ENCODE assay signal across 23 mouse cellular contexts in genomic region chr11:53902741-53903140, GRCm38 (mm10). TPM values are rescaled to one million over a fixed set of nuclear protein-coding genes. Genes with fewer than 3 reads are reported as not detected.
A peak's percentile ranks its signal among the peaks of the same experiment; 100 is the strongest.
DNase-seq lines count a peak whose midpoint lies in the region; ATAC-seq and TF ChIP-seq lines count a peak whose summit lies in the region.
"Had no signal": no experiment of that assay in that cellular context is flagged by ENCODE, and none has a peak within 500 bp of the region (broad histone marks: within the 10 kb centered on the region; RNA-seq: fewer than 3 reads in every experiment).

No protein-coding gene starts in this region.

- H3ac ChIP-seq in myocyte (ENCODE audit: control insufficient read depth, insufficient read length) = no peak overlapping the region

- H3K27ac ChIP-seq in kidney, adult 2 months (ENCODE audit: insufficient read depth, low read depth, low read length) = no peak overlapping the region
- H3K27ac ChIP-seq in kidney, embryonic 14.5 days (ENCODE audit: low read depth, low read length) = no peak overlapping the region
- peak overlapping the region; percentile 7 for H3K27ac ChIP-seq in testis, adult 2 months (ENCODE audit: control insufficient read depth, insufficient read depth, low read depth, low read length)
- H3K27ac ChIP-seq: forebrain, embryonic 10.5 days; forebrain, embryonic 13.5 days; gastrocnemius, adult 2 months; hindbrain, embryonic 10.5 days; hindbrain, embryonic 13.5 days had no signal

- ATAC-seq in kidney, embryonic 14.5 days (ENCODE audit: low FRiP score, low TSS enrichment) = no peak
- ATAC-seq: CD4-positive, CD25-positive, alpha-beta regulatory T cell, adult 4 months; forebrain, embryonic 13.5 days; forebrain, embryonic 16.5 days; hindbrain, embryonic 16.5 days; Patski had no signal

- TF ChIP-seq CTCF in kidney, adult 2 months (conservative IDR thresholded peaks at IDR 0.05; ENCODE audit: insufficient read depth, insufficient read length, low read depth, low read length) = no peak
- TF ChIP-seq CTCF in testis, adult 2 months (IDR thresholded peaks at IDR 0.05; ENCODE audit: control insufficient read depth, insufficient read depth, insufficient replicate concordance, low read depth, low read length) = no peak

- H3K79me2 ChIP-seq in myocyte (ENCODE audit: control insufficient read depth, insufficient read depth) = no peaks in the 10 kb centered on the region

- H3K9me3 ChIP-seq in kidney, embryonic 14.5 days (ENCODE audit: control insufficient read depth, low read length) = no peaks in the 10 kb centered on the region
- H3K9me3 ChIP-seq: forebrain, embryonic 10.5 days; forebrain, embryonic 13.5 days; hindbrain, embryonic 10.5 days; hindbrain, embryonic 13.5 days had no signal

- H3K27me3 ChIP-seq in kidney, adult 2 months (replicated peaks; ENCODE audit: control insufficient read depth, insufficient read depth, low read length) = no peaks in the 10 kb centered on the region
- H3K27me3 ChIP-seq in kidney, embryonic 14.5 days (ENCODE audit: control insufficient read depth, insufficient read depth, low read length) = no peaks in the 10 kb centered on the region
- no peaks in the 10 kb centered on the region for H3K27me3 ChIP-seq in testis, adult 2 months (ENCODE audit: control insufficient read depth, insufficient read depth, low read length)
- H3K27me3 ChIP-seq in myocyte (ENCODE audit: control insufficient read depth, insufficient read depth, insufficient read length) = no peaks in the 10 kb centered on the region
- H3K27me3 ChIP-seq: forebrain, embryonic 13.5 days; hindbrain, embryonic 13.5 days; Patski had no signal

- WGBS in kidney, adult 2 months = 74% methylated on average over 14 of the region's 14 CpGs
- 85% methylated on average over 14 of the region's 14 CpGs for WGBS in kidney, embryonic 14.5 days

- H3K36me3 ChIP-seq in kidney, adult 2 months (ENCODE audit: control insufficient read depth, insufficient read depth, low read length) = no peaks in the 10 kb centered on the region
- H3K36me3 ChIP-seq in kidney, embryonic 14.5 days (ENCODE audit: control insufficient read depth, insufficient read depth, low read length) = no peaks in the 10 kb centered on the region
- no peaks in the 10 kb centered on the region for H3K36me3 ChIP-seq in testis, adult 2 months (ENCODE audit: control insufficient read depth, insufficient read depth, low read length)
- H3K36me3 ChIP-seq in myocyte (ENCODE audit: control insufficient read depth, insufficient read depth) = no peaks in the 10 kb centered on the region
- H3K36me3 ChIP-seq: forebrain, embryonic 10.5 days; hindbrain, embryonic 10.5 days; hindbrain, embryonic 13.5 days had no signal

- peak; percentile 36 for DNase-seq in kidney, adult 2 months
- no peak for DNase-seq in testis, postnatal 10 days (ENCODE audit: low spot score)
- DNase-seq in lung, postnatal 25 days (ENCODE audit: low spot score) = no peak
- DNase-seq: adrenal gland, postnatal 10 days; adrenal gland, postnatal 36 days; cerebellum, adult 18-20 months; cerebellum, adult 9-10 months; cerebellum, postnatal 14 days; gastrocnemius, adult 2 months; gastrocnemius, postnatal 14 days had no signal

- no peak overlapping the region for H3K4me3 ChIP-seq in kidney, adult 2 months (ENCODE audit: insufficient read depth, low read depth, low read length)
- H3K4me3 ChIP-seq in kidney, embryonic 14.5 days (ENCODE audit: low read length) = no peak overlapping the region
- no peak overlapping the region; the same call in 1 of the 2 replicates for H3K4me3 ChIP-seq in testis, adult 2 months (ENCODE audit: control insufficient read depth, low read depth, low read length)
- no peak overlapping the region for H3K4me3 ChIP-seq in myocyte
- H3K4me3 ChIP-seq: forebrain, embryonic 10.5 days; forebrain, embryonic 13.5 days; gastrocnemius, adult 2 months; hindbrain, embryonic 10.5 days; hindbrain, embryonic 13.5 days had no signal

- no peak overlapping the region for H3K9ac ChIP-seq in kidney, embryonic 14.5 days (ENCODE audit: low read depth, low read length)
- H3K9ac ChIP-seq: forebrain, embryonic 13.5 days; hindbrain, embryonic 13.5 days had no signal

- H3K4me2 ChIP-seq in kidney, embryonic 14.5 days (replicated peaks; ENCODE audit: low read depth, low read length) = no peak overlapping the region
- H3K4me2 ChIP-seq in myocyte (ENCODE audit: low read depth) = peak overlapping the region; percentile 66
- H3K4me2 ChIP-seq: forebrain, embryonic 13.5 days; heart, embryonic 11.5 days; hindbrain, embryonic 13.5 days had no signal

- no peak for TF ChIP-seq POLR2A in kidney, adult 2 months (IDR thresholded peaks at IDR 0.05; ENCODE audit: low read depth, low read length)
- no peak for TF ChIP-seq POLR2A in testis, adult 2 months (IDR thresholded peaks at IDR 0.05; ENCODE audit: control insufficient read depth, low read depth, low read length)
- TF ChIP-seq POLR2A in myocyte (IDR thresholded peaks at IDR 0.05; ENCODE audit: insufficient read length, low read depth) = no peak

- peaks cover 21% of the 10 kb centered on the region for H3K4me1 ChIP-seq in kidney, adult 2 months (ENCODE audit: control insufficient read depth, insufficient read depth, low read length)
- peaks cover 15% of the 10 kb centered on the region for H3K4me1 ChIP-seq in kidney, embryonic 14.5 days (ENCODE audit: control insufficient read depth, insufficient read depth, low read length)
- peaks cover 11% of the 10 kb centered on the region for H3K4me1 ChIP-seq in testis, adult 2 months (ENCODE audit: control insufficient read depth, insufficient read depth, low read length)
- H3K4me1 ChIP-seq: forebrain, embryonic 13.5 days; hindbrain, embryonic 13.5 days had no signal

TF ChIP-seq in myocyte, 11 proteins besides CTCF, POLR2A, EP300 and RAD21:
- TF ChIP-seq TCF3 (IDR thresholded peaks at IDR 0.05; ENCODE audit: insufficient read length, low read depth) (no peak), TCF12 (IDR thresholded peaks at IDR 0.05; ENCODE audit: insufficient read depth, poor library complexity, severe bottlenecking) (no peak), MYOD1 (IDR thresholded peaks at IDR 0.05; ENCODE audit: control insufficient read depth in 1 of 3, insufficient read length in 2 of 3, low read depth in 2 of 3) (no peak), SRF (IDR thresholded peaks at IDR 0.05; ENCODE audit: control insufficient read depth, insufficient read length, low read depth) (no peak), POLR2AphosphoS2 (IDR thresholded peaks at IDR 0.05; ENCODE audit: insufficient read length, low read depth) (no peak), CEBPB (IDR thresholded peaks at IDR 0.05; ENCODE audit: insufficient read depth, poor library complexity, severe bottlenecking) (no peak), REST (IDR thresholded peaks at IDR 0.05; ENCODE audit: insufficient read depth, insufficient read length) (no peak), E2F4 (IDR thresholded peaks at IDR 0.05; ENCODE audit: insufficient read depth) (no peak), MAX (IDR thresholded peaks at IDR 0.05; ENCODE audit: low read depth) (no peak), USF1 (IDR thresholded peaks at IDR 0.05; ENCODE audit: low read depth) (no peak), MYOG (IDR thresholded peaks at IDR 0.05; ENCODE audit: control insufficient read depth in 1 of 3, insufficient read depth in 1 of 3, insufficient read length in 2 of 3, low read depth in 2 of 3) (no peak)

RNA-seq across cellular contexts. Expression of gene Slc22a5, which starts 11.3 kb away (rescaled TPM):
- polyA plus RNA-seq in kidney, adult 2 months (2012; rRNA removed) = 188 and 195 TPM in 2 replicates
- polyA plus RNA-seq in kidney, embryonic 14.5 days (2014; fragmentation: Nextera tagmentation; extraction: Ambion mirVana) = 8.6 and 12.9 TPM in 2 replicates
- 20.7 and 21.7 TPM in 2 replicates for polyA plus RNA-seq in testis, adult 2 months (2012; rRNA removed)
- polyA plus RNA-seq in myocyte (2012; fragmentation: generic; extraction: Trizol) = 5.1 TPM

RNA-seq across cellular contexts. Expression of gene Gm12216, which starts 43.7 kb away (rescaled TPM):
- 5.4 and 5.8 TPM in 2 replicates for polyA plus RNA-seq in kidney, adult 2 months (2012; rRNA removed)
- polyA plus RNA-seq in kidney, embryonic 14.5 days (2014; fragmentation: Nextera tagmentation; extraction: Ambion mirVana) = 1.1 TPM in 2 replicates
- polyA plus RNA-seq in testis, adult 2 months (2012; rRNA removed) = 0.91 and 0.93 TPM in 2 replicates
- polyA plus RNA-seq in myocyte (2012; fragmentation: generic; extraction: Trizol) = 1.6 TPM
- polyA plus RNA-seq: embryonic facial prominence, embryonic 11.5 days; heart, embryonic 11.5 days had no signal
